Comparison of ENCODE assay signal across 8 mouse cellular contexts in genomic region chr4:114386395-114386811, GRCm38 (mm10). TPM values are rescaled to one million over a fixed set of nuclear protein-coding genes. Genes with fewer than 3 reads are reported as not detected.
DNase-seq lines count a peak whose midpoint lies in the region; ATAC-seq and TF ChIP-seq lines count a peak whose summit lies in the region.

No protein-coding gene starts in this region.

- H3K4me3 ChIP-seq in forebrain, embryonic 13.5 days = no peak overlapping the region
- H3K4me3 ChIP-seq in forebrain, embryonic 11.5 days (ENCODE audit: low read depth, low read length) = no peak overlapping the region
- no peak overlapping the region for H3K4me3 ChIP-seq in lung, embryonic 14.5 days (ENCODE audit: low read depth, low read length)
- no peak overlapping the region for H3K4me3 ChIP-seq in liver, embryonic 11.5 days (ENCODE audit: low read depth, low read length)
- H3K4me3 ChIP-seq in left cerebral cortex, adult 2 months = no peak overlapping the region

- ATAC-seq in forebrain, embryonic 13.5 days = peak; percentile 29; the same call in 1 of the 2 replicates
- no peak for ATAC-seq in forebrain, embryonic 11.5 days (replicated peaks; ENCODE audit: low FRiP score)
- no peak for ATAC-seq in lung, embryonic 14.5 days (ENCODE audit: insufficient read depth)
- no peak for ATAC-seq in liver, embryonic 11.5 days (replicated peaks; ENCODE audit: low FRiP score)

- no peak for DNase-seq in forebrain, embryonic 11.5 days (ENCODE audit: low spot score)
- DNase-seq in right cerebral cortex, postnatal 10 days (ENCODE audit: low spot score in 2 of 2) = peak; percentile 77 to 81
- DNase-seq in right cerebral cortex, postnatal 25 days = no peak
- DNase-seq in forelimb bud, embryonic 11.5 days (ENCODE audit: low read depth, low spot score) = peak; percentile 39
- peak; percentile 59 for DNase-seq in lung, embryonic 14.5 days
- DNase-seq in liver, embryonic 11.5 days (ENCODE audit: low spot score) = no peak
- DNase-seq in left cerebral cortex, adult 2 months (ENCODE audit: extremely low spot score in 1 of 2, low spot score in 2 of 2) = no peak

- no peak overlapping the region for H3K27ac ChIP-seq in forebrain, embryonic 13.5 days
- H3K27ac ChIP-seq in forebrain, embryonic 11.5 days (ENCODE audit: low read depth, low read length) = no peak overlapping the region
- H3K27ac ChIP-seq in lung, embryonic 14.5 days (ENCODE audit: low read depth) = 0 out of 2 replicates have a peak overlapping the region, but pooled peaks have one; percentile 65
- H3K27ac ChIP-seq in liver, embryonic 11.5 days (ENCODE audit: low read depth, low read length) = no peak overlapping the region
- no peak overlapping the region for H3K27ac ChIP-seq in left cerebral cortex, adult 2 months

- peaks cover 13% of the 10 kb centered on the region for H3K4me1 ChIP-seq in forebrain, embryonic 13.5 days
- H3K4me1 ChIP-seq in forebrain, embryonic 11.5 days (replicated peaks; ENCODE audit: control insufficient read depth, insufficient read depth, low read length) = peaks cover 4% of the 10 kb centered on the region; the same call in 1 of the 2 replicates
- peaks cover 27% of the 10 kb centered on the region; the same call in 1 of the 2 replicates for H3K4me1 ChIP-seq in lung, embryonic 14.5 days (ENCODE audit: insufficient read depth)
- no peaks in the 10 kb centered on the region for H3K4me1 ChIP-seq in liver, embryonic 11.5 days (replicated peaks; ENCODE audit: control insufficient read depth, insufficient read depth, low read length)

- WGBS in forebrain, embryonic 13.5 days = 80% methylated on average over 2 of the region's 2 CpGs
- WGBS in forebrain, embryonic 11.5 days = 85% methylated on average over 2 of the region's 2 CpGs
- WGBS in lung, embryonic 14.5 days = 67% methylated on average over 2 of the region's 2 CpGs
- 56% methylated on average over 2 of the region's 2 CpGs for WGBS in liver, embryonic 11.5 days

- H3K4me2 ChIP-seq in forebrain, embryonic 13.5 days = no peak overlapping the region
- no peak overlapping the region for H3K4me2 ChIP-seq in forebrain, embryonic 11.5 days (ENCODE audit: low read depth, low read length, severe bottlenecking)
- H3K4me2 ChIP-seq in lung, embryonic 14.5 days = no peak overlapping the region
- H3K4me2 ChIP-seq in liver, embryonic 11.5 days = no peak overlapping the region

- no peak for TF ChIP-seq CTCF in lung, embryonic 14.5 days (IDR thresholded peaks at IDR 0.05; ENCODE audit: low read depth)
- no peak for TF ChIP-seq CTCF in left cerebral cortex, adult 2 months (IDR thresholded peaks at IDR 0.05)

- H3K36me3 ChIP-seq in forebrain, embryonic 13.5 days (ENCODE audit: poor library complexity, severe bottlenecking) = no peaks in the 10 kb centered on the region
- H3K36me3 ChIP-seq in forebrain, embryonic 11.5 days (ENCODE audit: control insufficient read depth, insufficient read depth, low read length) = no peaks in the 10 kb centered on the region
- H3K36me3 ChIP-seq in lung, embryonic 14.5 days (ENCODE audit: insufficient read depth) = no peaks in the 10 kb centered on the region
- H3K36me3 ChIP-seq in liver, embryonic 11.5 days (ENCODE audit: control insufficient read depth, insufficient read depth, low read length) = no peaks in the 10 kb centered on the region

- H3K9me3 ChIP-seq in forebrain, embryonic 13.5 days (replicated peaks) = no peaks in the 10 kb centered on the region
- H3K9me3 ChIP-seq in forebrain, embryonic 11.5 days (ENCODE audit: control insufficient read depth, low read length) = no peaks in the 10 kb centered on the region
- no peaks in the 10 kb centered on the region for H3K9me3 ChIP-seq in lung, embryonic 14.5 days (ENCODE audit: low read depth, low read length)
- no peaks in the 10 kb centered on the region for H3K9me3 ChIP-seq in liver, embryonic 11.5 days (ENCODE audit: control insufficient read depth, low read length)

- no peak overlapping the region for H3K9ac ChIP-seq in forebrain, embryonic 13.5 days
- H3K9ac ChIP-seq in forebrain, embryonic 11.5 days (ENCODE audit: low read length) = no peak overlapping the region
- H3K9ac ChIP-seq in lung, embryonic 14.5 days = no peak overlapping the region
- no peak overlapping the region for H3K9ac ChIP-seq in liver, embryonic 11.5 days (ENCODE audit: low read depth, low read length)

- intact Hi-C loops in left cerebral cortex, adult 2 months (cut with DNase I) = no loop called here

- no peaks in the 10 kb centered on the region for H3K27me3 ChIP-seq in forebrain, embryonic 13.5 days
- H3K27me3 ChIP-seq in forebrain, embryonic 11.5 days (ENCODE audit: control insufficient read depth, insufficient read depth, low read length) = no peaks in the 10 kb centered on the region
- no peaks in the 10 kb centered on the region for H3K27me3 ChIP-seq in lung, embryonic 14.5 days (ENCODE audit: insufficient read depth, low read length)
- no peaks in the 10 kb centered on the region for H3K27me3 ChIP-seq in liver, embryonic 11.5 days (replicated peaks; ENCODE audit: control insufficient read depth, insufficient read depth, low read length)

RNA-seq across cellular contexts. Expression of gene Trabd2b, which starts 20.1 kb away (rescaled TPM):
- polyA plus RNA-seq in forebrain, embryonic 13.5 days (2015; fragmentation: Nextera tagmentation; extraction: Ambion mirVana) = 0.27 and 0.39 TPM in 2 replicates
- 1.4 and 1.7 TPM in 2 replicates for polyA plus RNA-seq in forebrain, embryonic 11.5 days (2014; fragmentation: Nextera tagmentation; extraction: Ambion mirVana)
- 4.6 and 4.7 TPM in 2 replicates for polyA plus RNA-seq in lung, embryonic 14.5 days (2014; fragmentation: Nextera tagmentation; extraction: Ambion mirVana)
- 1.1 and 1.3 TPM in 2 replicates for polyA plus RNA-seq in liver, embryonic 11.5 days (2014; fragmentation: Nextera tagmentation; extraction: Ambion mirVana)
- 1 to 10 TPM; 4.8 to 6.7 TPM for total RNA-seq in left cerebral cortex, adult 2 months (2021)

Comparison
In these comparisons a context has a peak if more than half of its experiments do, and no peak if none do; other contexts are left out.
1. DNase-seq: peak in right cerebral cortex, postnatal 10 days (2 of 2), forelimb bud, embryonic 11.5 days (single experiment) and lung, embryonic 14.5 days (single experiment); none in forebrain, embryonic 11.5 days (single experiment), right cerebral cortex, postnatal 25 days (single experiment), liver, embryonic 11.5 days (single experiment) and left cerebral cortex, adult 2 months (0 of 2).